Mouse (Mus musculus) intestine, postnatal 0 days (tissue): ENCODE measurements around the gene Olfr1395. TPM values are rescaled to one million over a fixed set of nuclear protein-coding genes. Genes with fewer than 3 reads are reported as not detected.
"Not testable (repeated sequence)": the region's sequence is repeated elsewhere in the genome, so short reads cannot be mapped to it uniquely, and the experiment has no call there.

Source experiments
- ATAC-seq: fragments of 200-750 bp; cut with Nextera tagmentation; 2 replicates; pipeline ENCODE4 v1.8.0; 2017; ENCODE audit warnings: mild to moderate bottlenecking, moderate TSS enrichment, moderate library complexity
- H3K27ac ChIP-seq: fragments of 300-500 bp; sonication (generic); 2 replicates; pipeline ENCODE4 v1.5.1; 2014; ENCODE audit warnings: mild to moderate bottlenecking, low read depth, low read length, moderate library complexity
- H3K27me3 ChIP-seq: fragments of 300-500 bp; sonication (generic); replicated peaks from 2 replicates; pipeline ENCODE4 v1.6.1; 2014; ENCODE audit warnings: low read length, mixed read lengths; ENCODE audit not compliant: control insufficient read depth, insufficient read depth
- H3K36me3 ChIP-seq: fragments of 300-500 bp; sonication (generic); 2 replicates; pipeline ENCODE4 v1.6.1; 2014; ENCODE audit warnings: mild to moderate bottlenecking, moderate library complexity; ENCODE audit not compliant: control insufficient read depth, insufficient read depth
- H3K4me1 ChIP-seq: fragments of 300-500 bp; sonication (generic); replicated peaks from 2 replicates; pipeline ENCODE4 v1.6.1; 2014; ENCODE audit warnings: antibody characterized with exemption, low read length, mixed read lengths; ENCODE audit not compliant: control insufficient read depth, insufficient read depth
- H3K4me2 ChIP-seq: fragments of 300-500 bp; sonication (generic); replicated peaks from 2 replicates; pipeline ENCODE4 v1.6.1; 2014; ENCODE audit warnings: low read depth, mild to moderate bottlenecking, moderate library complexity
- H3K4me3 ChIP-seq: fragments of 300-500 bp; sonication (generic); 2 replicates; pipeline ENCODE4 v1.5.1; 2014; ENCODE audit warnings: low read depth, low read length
- H3K9ac ChIP-seq: fragments of 300-500 bp; sonication (generic); 2 replicates; pipeline ENCODE4 v1.6.1; 2014; ENCODE audit warnings: mild to moderate bottlenecking, low read depth, low read length
- H3K9me3 ChIP-seq: fragments of 300-500 bp; sonication (generic); 2 replicates; pipeline ENCODE4 v1.6.1; 2016; ENCODE audit warnings: mixed run types; ENCODE audit not compliant: control insufficient read depth
- CTCF ChIP-seq: sonication (generic); IDR thresholded peaks from 2 replicates; pipeline ENCODE4 v1.5.1; 2016; ENCODE audit warnings: low read depth, mild to moderate bottlenecking, control low read depth, antibody characterized with exemption, moderate library complexity
- WGBS: fragments of 180-500 bp; shearing (Covaris S2); extraction: QIAGEN DNeasy Blood & Tissue Kit; methylation state at CpG from one replicate; pipeline ENCODE4 v1.1.7; 2014; 5-methylcytosine and 5-hydroxymethylcytosine counted together
- polyA plus RNA-seq: library from polyadenylated mRNA; unstranded; fragments of >200 nt; fragmentation: Nextera tagmentation; extraction: Ambion mirVana; gene quantifications from 2 replicates; pipeline ENCODE4 v1.2.1, GENCODE M21; 2015

The Olfr1395 gene
- polyA plus RNA-seq, 1 experiment from 2014 or later, result not detected

GRCm38 (mm10) chr11:49168839-49169611, 27.0 kb downstream of the Olfr1395 start:
- no peak for ATAC-seq
- Histone ChIP-seq H3K4me1 (peaks cover 5% of the 10 kb centered on the region; the same call in 1 of the 2 replicates), H3K36me3 (no peaks in the 10 kb centered on the region), H3K4me3 (peak overlapping the region; percentile 32), H3K27me3 (peaks cover 12% of the 10 kb centered on the region; the same call in 1 of the 2 replicates), H3K9ac (no peak overlapping the region), H3K27ac (no peak overlapping the region), H3K4me2 (peak overlapping the region; percentile 63), H3K9me3 (no peaks in the 10 kb centered on the region; the same call in 1 of the 2 replicates)
- 0 out of 2 replicates have a peak, but pooled peaks have one; percentile 1 for TF ChIP-seq CTCF
- 7% methylated on average over 50 of the region's 50 CpGs for WGBS

GRCm38 (mm10) chr11:49170576-49170975, 28.5 kb downstream of the Olfr1395 start:
- ATAC-seq, result no peak

GRCm38 (mm10) chr11:49175345-49175744, 33.3 kb downstream of the Olfr1395 start:
- no peak overlapping the region for H3K9ac ChIP-seq
- H3K4me1 ChIP-seq, result no peaks in the 10 kb centered on the region
- no peak overlapping the region for H3K4me2 ChIP-seq
- no peak overlapping the region for H3K4me3 ChIP-seq
- WGBS, result 85% methylated on average over 8 of the region's 8 CpGs
- no peak overlapping the region for H3K27ac ChIP-seq
- no peak for ATAC-seq
- no peaks in the 10 kb centered on the region for H3K9me3 ChIP-seq
- no peaks in the 10 kb centered on the region for H3K36me3 ChIP-seq
- no peaks in the 10 kb centered on the region; the same call in 1 of the 2 replicates for H3K27me3 ChIP-seq
- TF ChIP-seq CTCF, result no peak

More at GRCm38 (mm10) chr11:49170576-49170975, 28.5 kb downstream of the Olfr1395 start:
- H3K27me3 ChIP-seq, result peaks cover 12% of the 10 kb centered on the region; the same call in 1 of the 2 replicates
- H3K27ac ChIP-seq, result no peak overlapping the region
- H3K36me3 ChIP-seq, result no peaks in the 10 kb centered on the region
- TF ChIP-seq CTCF, result no peak
- no peak overlapping the region for H3K4me3 ChIP-seq
- H3K4me1 ChIP-seq, result peaks cover 5% of the 10 kb centered on the region; the same call in 1 of the 2 replicates
- 89% methylated on average over 4 of the region's 4 CpGs for WGBS
- H3K9ac ChIP-seq, result no peak overlapping the region
- H3K4me2 ChIP-seq, result no peak overlapping the region
- no peaks in the 10 kb centered on the region; the same call in 1 of the 2 replicates for H3K9me3 ChIP-seq

- H3K36me3 ChIP-seq, H3K4me2 ChIP-seq, H3K9ac ChIP-seq, H3K4me3 ChIP-seq, H3K27me3 ChIP-seq, H3K9me3 ChIP-seq, H3K27ac ChIP-seq, H3K4me1 ChIP-seq: not testable (repeated sequence)
- peak; percentile 77 for ATAC-seq
- 39% methylated on average over 4 of the region's 4 CpGs for WGBS
Observed at GRCm38 (mm10) chr11:49176047-49176779, 34.1 kb downstream of the Olfr1395 start.

- ATAC-seq, result no peak
- Histone ChIP-seq H3K27me3 (no peaks in the 10 kb centered on the region), H3K9ac (no peak overlapping the region), H3K27ac (no peak overlapping the region), H3K4me2 (no peak overlapping the region), H3K36me3 (no peaks in the 10 kb centered on the region), H3K4me1 (no peaks in the 10 kb centered on the region), H3K4me3 (no peak overlapping the region), H3K9me3 (no peaks in the 10 kb centered on the region)
- TF ChIP-seq CTCF, result no peak
- WGBS, result 68% methylated on average over 1 of the region's 1 CpGs
Observed at GRCm38 (mm10) chr11:49183172-49183571, 41.1 kb downstream of the Olfr1395 start.

- Histone ChIP-seq H3K4me1 (no peaks in the 10 kb centered on the region), H3K36me3 (no peaks in the 10 kb centered on the region), H3K27me3 (no peaks in the 10 kb centered on the region), H3K4me3 (no peak overlapping the region), H3K9me3 (no peaks in the 10 kb centered on the region), H3K4me2 (no peak overlapping the region), H3K9ac (no peak overlapping the region), H3K27ac (no peak overlapping the region)
- 61% methylated on average over 6 of the region's 6 CpGs for WGBS
- peak; percentile 57 for TF ChIP-seq CTCF
- ATAC-seq, result no peak
Observed at GRCm38 (mm10) chr11:49186452-49186851, 44.4 kb downstream of the Olfr1395 start.
